Mouse (Mus musculus): ENCODE results near the gene Fndc3a. TPM values are rescaled to one million over a fixed set of nuclear protein-coding genes. Genes with fewer than 3 reads are reported as not detected.

Gene Fndc3a
- polyA plus RNA-seq (2015; fragmentation: Nextera tagmentation; extraction: Ambion mirVana), result 26.3 and 29.7 TPM in 2 replicates

- peak; percentile 90 for DNase-seq (ENCODE audit: low spot score)
These were observed at the start of gene Fndc3a for GRCm38 (mm10) chr14:72709710-72710340. Gene Fndc3a (minus strand): TSS chr14:72710003.

DNA sequence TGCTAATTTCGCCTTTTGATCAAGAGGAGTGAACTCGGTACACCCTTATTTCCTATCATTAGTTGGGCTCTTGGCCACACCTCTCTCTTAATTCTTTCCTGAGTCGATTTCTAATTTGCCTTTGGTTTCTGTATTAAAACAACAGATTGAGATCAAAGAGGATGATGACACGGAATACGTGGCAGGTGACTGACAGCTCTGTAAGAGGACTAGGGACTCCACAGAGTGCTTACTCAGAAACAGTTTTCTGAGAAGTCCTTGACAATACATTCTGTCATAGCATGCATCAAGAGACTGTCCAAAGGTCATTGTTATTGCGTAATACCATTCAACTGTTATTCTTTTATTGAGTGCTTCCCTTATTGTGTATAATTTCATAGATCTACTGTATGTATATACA lies 43.1 kb upstream of the Fndc3a start:
- no peak for DNase-seq (ENCODE audit: low spot score)

- DNase-seq (ENCODE audit: low spot score), result no peak
These were observed 40.8 kb upstream of the Fndc3a start for GRCm38 (mm10) chr14:72750426-72751182.

- no peak for DNase-seq (ENCODE audit: low spot score)
These were observed 38.5 kb upstream of the Fndc3a start for GRCm38 (mm10) chr14:72748331-72748730.

DNA sequence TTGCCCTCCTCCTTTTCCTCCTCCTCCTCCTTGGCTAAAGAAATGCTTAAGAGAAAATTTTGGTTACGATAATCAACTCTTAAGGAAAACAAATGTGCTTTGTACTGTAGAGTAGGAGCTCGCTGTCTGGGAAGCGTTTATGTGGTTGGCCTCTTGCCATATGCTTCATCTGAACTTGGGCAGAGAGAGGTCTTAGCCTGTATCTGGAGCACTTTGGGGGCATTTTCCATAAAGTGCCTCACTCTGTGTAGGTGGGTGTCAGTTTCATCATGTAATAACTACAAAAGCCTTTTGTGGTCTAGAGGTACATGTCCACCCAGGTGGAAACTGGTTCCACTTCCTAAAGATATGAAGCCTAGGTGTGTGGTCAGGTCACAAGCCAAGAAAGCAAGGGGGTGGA lies 31.9 kb upstream of the Fndc3a start:
- no peak for DNase-seq (ENCODE audit: low spot score)

- no peak for DNase-seq (ENCODE audit: low spot score)
These were observed 30.5 kb upstream of the Fndc3a start for GRCm38 (mm10) chr14:72740336-72740735.

DNA sequence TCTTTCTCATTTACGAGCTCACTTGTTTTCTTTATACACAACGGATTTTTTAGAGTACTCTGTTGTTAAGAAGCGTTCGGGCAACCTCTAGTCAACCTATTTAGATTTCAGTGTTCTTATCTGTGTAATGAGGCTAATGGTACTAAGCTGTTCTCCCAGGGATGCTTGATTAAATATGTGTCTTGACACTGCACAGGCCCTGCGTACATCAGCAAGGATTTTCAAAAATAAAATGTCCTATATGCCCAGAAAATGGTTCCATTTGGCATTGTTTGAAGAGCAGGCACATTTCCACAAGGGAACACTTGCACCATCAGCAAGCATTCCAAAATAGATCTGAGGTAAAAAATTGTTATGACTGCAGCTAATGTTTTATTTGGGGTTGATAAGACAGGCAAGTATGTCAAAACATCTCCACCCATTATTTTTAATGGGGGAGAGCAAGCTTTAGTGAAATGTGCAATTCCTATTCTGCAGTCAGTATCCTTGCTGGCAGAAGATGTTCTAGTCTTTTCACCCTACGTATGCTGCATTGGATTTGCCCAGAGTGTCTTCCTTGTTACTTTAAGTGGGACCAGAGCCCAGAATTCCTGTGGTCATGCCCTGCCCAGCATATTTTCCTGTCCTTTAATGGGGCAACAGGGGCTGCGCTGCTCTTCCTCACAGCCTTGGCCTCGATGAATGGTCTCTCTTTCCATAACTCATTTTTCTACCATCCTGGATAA lies 29.8 kb upstream of the Fndc3a start:
- no peak for DNase-seq (ENCODE audit: low spot score)

GRCm38 (mm10) chr14:72738776-72739175 lies 29.0 kb upstream of the Fndc3a start:
- DNase-seq (ENCODE audit: low spot score), result no peak

GRCm38 (mm10) chr14:72738217-72738616 lies 28.4 kb upstream of the Fndc3a start:
- DNase-seq (ENCODE audit: low spot score), result no peak

GRCm38 (mm10) chr14:72725865-72726264 lies 16.1 kb upstream of the Fndc3a start:
- DNase-seq (ENCODE audit: low spot score), result no peak

DNA sequence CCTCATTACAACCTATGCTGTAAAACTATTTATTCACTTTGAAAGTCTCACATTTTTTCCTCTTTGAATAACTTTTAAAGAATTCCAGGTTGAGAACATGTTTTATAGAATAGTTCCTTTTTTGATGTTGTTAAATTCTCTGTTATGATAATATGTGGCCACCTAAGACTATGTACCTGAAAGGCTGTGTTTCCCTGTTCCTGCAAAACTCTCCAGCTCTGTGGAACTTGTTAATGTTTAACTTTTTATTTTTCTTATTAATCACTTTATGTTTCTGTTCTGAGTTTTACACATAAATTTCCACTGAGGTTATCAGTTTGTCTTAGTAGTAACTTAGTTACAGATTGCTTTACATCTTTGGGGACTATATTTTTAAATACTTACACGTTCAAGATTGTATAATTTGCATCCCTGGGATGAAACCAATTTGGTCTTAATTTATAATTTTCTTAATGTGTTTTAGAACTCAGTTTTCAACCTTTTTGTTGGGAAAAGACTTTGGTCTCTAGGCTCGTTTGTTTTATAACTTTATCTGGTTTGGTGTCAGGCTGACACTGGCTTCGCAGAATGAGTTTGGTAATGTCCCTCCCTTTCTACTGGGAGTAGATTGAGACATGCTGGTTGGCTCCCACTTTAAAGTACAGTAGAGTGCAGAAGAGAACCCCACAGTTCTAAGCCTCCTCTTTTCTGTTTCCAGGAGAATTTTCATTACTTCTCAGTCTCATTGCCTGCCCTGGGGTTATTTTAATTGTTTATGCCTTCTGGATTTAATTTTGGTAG lies 12.7 kb upstream of the Fndc3a start:
- DNase-seq (ENCODE audit: low spot score), result no peak

GRCm38 (mm10) chr14:72716175-72716574 lies 6.4 kb upstream of the Fndc3a start:
- no peak for DNase-seq (ENCODE audit: low spot score)

DNA sequence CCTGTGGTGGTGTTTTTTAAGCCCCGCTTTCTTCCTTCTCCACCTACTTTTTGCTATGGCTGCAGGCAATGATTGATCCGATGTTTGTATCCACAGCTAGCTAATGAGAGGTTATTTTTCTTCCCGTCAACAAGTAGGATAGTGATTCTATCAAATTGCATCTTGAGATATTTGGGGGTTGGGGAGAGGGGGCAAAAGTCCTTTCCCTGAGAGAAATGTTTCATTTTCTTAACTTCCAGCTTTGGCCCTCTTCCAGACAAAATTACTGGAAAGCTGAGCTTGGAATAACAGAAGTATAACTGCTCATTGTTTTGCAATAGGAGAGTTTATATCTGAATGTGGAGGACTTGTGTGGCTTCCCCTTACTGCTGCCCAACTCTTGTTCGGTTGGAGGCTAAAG lies 1.3 kb upstream of the Fndc3a start:
- DNase-seq (ENCODE audit: low spot score), result no peak

DNA sequence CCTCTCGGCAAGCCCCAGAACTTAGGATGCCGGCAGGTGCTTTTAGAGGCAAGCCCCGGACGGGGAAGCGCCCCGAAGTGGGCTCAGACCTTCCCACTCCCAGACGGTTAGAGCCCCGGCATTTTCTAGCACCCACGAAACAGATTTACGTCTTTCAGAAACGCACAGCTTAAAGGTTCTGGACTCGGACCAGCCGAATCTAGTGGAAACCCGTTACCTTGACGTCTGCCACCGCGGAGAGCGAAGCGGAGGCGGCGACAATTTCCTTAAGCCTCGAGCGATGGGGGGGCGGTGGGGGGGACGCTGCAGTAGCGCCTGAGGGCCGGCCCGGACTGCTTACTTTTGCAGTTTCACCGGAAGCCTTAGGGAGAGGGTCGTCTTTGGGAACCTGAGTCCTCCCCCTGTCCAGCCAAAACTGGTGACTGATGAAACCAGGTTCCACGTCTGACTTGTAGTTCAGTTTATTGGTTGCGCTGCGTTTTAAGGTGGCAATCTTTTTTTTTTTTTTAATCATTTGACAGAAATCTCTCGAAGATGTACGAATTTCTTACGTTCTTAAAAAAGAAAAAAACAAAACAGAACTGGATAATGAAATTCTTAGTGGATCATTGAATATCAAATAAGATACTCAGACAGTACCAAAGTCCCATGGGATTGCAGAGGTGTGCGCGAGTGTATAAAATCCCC lies 681 bp upstream of the Fndc3a start:
- DNase-seq (ENCODE audit: low spot score), result no peak

DNA sequence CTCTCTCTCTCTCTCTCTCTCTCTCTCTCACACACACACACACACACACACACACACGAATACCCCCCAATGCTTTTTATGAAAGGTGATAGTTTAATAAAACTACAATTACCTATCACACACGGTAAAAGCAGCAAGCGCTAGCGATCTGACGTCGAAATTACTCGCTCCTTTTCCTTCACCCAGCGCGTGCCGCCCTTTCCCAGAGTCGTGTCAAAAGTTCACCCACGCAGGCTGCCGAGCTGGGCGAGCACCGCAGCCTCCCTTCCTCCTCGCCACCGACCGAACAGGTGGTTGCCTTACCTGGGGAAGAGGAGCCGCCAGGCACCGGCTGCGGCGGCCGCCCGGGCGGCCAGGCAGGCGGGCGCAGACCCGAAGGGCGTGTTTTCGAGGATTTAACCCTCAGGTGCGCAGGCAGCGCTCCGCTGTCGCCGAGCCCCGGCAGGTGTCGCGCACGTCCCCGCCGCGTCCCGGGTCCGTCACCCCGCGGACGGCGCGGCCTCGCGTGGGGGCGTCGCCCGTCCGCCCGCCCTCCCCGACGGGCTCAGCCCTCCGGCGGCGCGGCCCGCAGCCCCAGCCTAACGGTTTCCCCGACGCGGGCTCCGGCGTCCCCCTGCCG lies 603 bp downstream of the Fndc3a start:
- DNase-seq (ENCODE audit: low spot score), result peak; percentile 77

DNA sequence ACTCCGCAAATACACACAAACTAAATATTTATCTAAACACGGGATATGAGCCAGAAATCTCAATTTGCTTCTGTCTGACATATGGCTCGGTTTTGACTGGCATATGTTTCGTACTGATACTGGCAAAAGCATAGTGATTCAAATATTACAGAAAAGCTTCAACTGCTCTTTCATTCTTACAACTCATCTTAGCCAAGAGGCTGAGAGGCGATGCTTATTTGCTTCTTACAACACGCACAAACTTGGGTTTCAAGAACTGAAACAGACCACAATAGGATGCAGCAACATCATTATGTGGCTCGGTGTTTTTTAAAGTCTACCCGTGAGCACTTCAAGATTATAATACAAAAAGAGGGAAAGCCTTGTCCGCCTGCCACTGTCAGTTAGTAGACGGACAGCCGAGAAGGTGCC lies 1.2 kb downstream of the Fndc3a start:
- DNase-seq (ENCODE audit: low spot score), result peak; percentile 10

DNA sequence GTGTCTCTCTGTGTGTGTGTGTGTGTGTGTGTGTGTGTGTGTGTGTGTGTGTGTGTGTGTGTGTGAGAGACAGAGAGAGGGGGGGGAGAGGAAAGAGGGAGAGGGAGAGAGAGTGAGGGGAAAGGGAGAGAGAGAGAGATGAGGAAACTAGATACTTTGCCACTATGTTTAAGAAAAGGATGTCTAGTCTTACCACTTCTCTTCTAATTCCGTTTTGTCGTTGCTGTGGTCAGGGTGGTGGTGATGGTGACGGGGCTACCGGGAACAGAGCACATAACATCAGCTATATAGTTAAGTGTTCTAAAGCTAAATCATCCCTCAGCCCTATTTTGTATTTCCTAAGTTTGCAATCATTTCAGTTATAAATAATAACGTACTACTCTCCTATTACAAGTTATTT lies 9.7 kb downstream of the Fndc3a start:
- DNase-seq (ENCODE audit: low spot score), result no peak

DNA sequence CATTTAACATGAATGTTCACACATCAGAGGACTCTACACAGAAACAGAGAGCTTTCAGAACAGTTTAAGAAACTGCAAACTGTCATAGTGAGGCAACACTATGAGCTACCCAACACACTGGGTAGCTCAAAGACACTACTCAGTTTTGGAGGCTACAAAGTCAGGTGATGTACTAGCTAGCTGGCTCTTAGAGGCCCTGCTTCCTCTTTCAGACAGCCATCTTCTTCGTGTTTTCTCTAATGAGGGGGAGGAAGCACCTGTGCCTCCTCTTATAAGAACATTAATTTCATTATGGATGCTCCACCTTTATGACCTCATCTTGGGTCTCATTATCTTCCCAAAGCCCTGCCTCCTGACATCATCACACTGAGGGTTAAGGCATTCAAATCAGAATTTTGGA lies 18.4 kb downstream of the Fndc3a start:
- peak; percentile 33 for DNase-seq (ENCODE audit: low spot score)

DNA sequence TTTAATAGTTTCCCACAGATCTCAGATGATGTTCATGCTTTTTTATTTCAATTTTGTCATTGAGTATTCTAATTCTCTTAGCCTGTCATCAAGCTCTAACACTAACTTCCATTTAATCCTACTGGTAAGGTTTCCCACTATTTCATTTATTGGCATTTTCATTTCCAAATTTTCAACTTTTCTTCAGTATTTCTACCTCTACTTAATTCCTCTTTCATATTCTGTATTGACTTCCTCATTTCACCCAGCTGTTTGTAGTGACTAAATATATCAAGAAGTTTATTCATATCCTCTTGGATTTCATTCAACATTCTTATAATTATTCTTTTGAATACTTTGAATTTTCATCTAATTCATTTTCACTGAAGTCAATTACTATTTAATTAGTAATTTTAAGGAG lies 20.3 kb downstream of the Fndc3a start:
- DNase-seq (ENCODE audit: low spot score), result no peak

- DNase-seq (ENCODE audit: low spot score), result no peak
These were observed 24.9 kb downstream of the Fndc3a start for GRCm38 (mm10) chr14:72684857-72685370.

All from thymus, postnatal 0 days (tissue).